Mouse (Mus musculus) small intestine, adult 2 months (tissue): ENCODE measurements at regions not wholly inside any gene's neighbourhood (a gene's known extent, or its start where the extent isn't known, plus 50 kb on each side); places are given as distances from the start of the nearest gene placed in this dataset.

Experiments used
- CTCF ChIP-seq: fragments of 200-500 bp; IDR thresholded peaks from 2 replicates; pipeline ENCODE4 v1.5.1; 2012; ENCODE audit warnings: low read depth, mild to moderate bottlenecking, control low read depth, inconsistent platforms, low read length, moderate library complexity, mixed read lengths; ENCODE audit not compliant: insufficient replicate concordance, insufficient read length; ENCODE audit errors: extremely low read depth
- POLR2A ChIP-seq: fragments of 200-500 bp; IDR thresholded peaks from 2 replicates; pipeline ENCODE4 v1.6.1; 2012; ENCODE audit warnings: low read depth, mild to moderate bottlenecking, control low read depth, inconsistent platforms, low read length, moderate library complexity

- TF ChIP-seq CTCF = no peak
- TF ChIP-seq POLR2A = no peak
Observed at GRCm38 (mm10) chr8:128064211-128064610, 294.2 kb upstream of the Nrp1 start.
